Mouse (Mus musculus): ENCODE data around the gene Crispld2. TPM values are rescaled to one million over a fixed set of nuclear protein-coding genes. Genes with fewer than 3 reads are reported as not detected.

Crispld2 gene
- total and polyA plus RNA-seq, 3 experiments, result 1.7 to 2.2 TPM; not detected in 1

- H3K79me2 ChIP-seq (ENCODE audit: control insufficient read depth, insufficient read depth, low read length, poor library complexity), result no peaks in the 10 kb centered on the region
- DNase-seq (ENCODE audit: low read depth, low spot score), result no peak
- H3K27me3 ChIP-seq (ENCODE audit: control insufficient read depth in 1 of 2, insufficient read depth in 2 of 2, low read length in 2 of 2), result no peaks in the 10 kb centered on the region
- H3K4me3 ChIP-seq (ENCODE audit: control insufficient read depth in 1 of 2, insufficient read depth in 1 of 2, low read depth in 2 of 2, low read length in 2 of 2), result no peak overlapping the region
- H3K9ac ChIP-seq (ENCODE audit: control insufficient read depth, low read depth, low read length, poor library complexity, severe bottlenecking), result no peak overlapping the region
- no peak for TF ChIP-seq KAT2A (conservative IDR thresholded peaks at IDR 0.05; ENCODE audit: low read depth, low read length)
- no peak for TF ChIP-seq E2F4 (IDR thresholded peaks at IDR 0.05; ENCODE audit: borderline replicate concordance, low read depth, low read length)
- no peak for TF ChIP-seq SIN3A (IDR thresholded peaks at IDR 0.05; ENCODE audit: low read length)
- H3K27ac ChIP-seq (ENCODE audit: control insufficient read depth, low read depth, low read length), result no peak overlapping the region
- peaks cover 0 to 2% of the 10 kb centered on the region in 2 experiments; a peak in 1 of 4 replicates for H3K4me1 ChIP-seq (ENCODE audit: control insufficient read depth in 1 of 2, insufficient read depth in 2 of 2, low read length in 2 of 2)
- no peaks in the 10 kb centered on the region for H3K36me3 ChIP-seq (ENCODE audit: control insufficient read depth in 1 of 2, insufficient read depth in 2 of 2, low read length in 2 of 2)
- H3K9me3 ChIP-seq (replicated peaks; ENCODE audit: insufficient read depth, low read length), result no peaks in the 10 kb centered on the region
These were observed 27.4 kb upstream of the Crispld2 start for GRCm38 (mm10) chr8:119964859-119965258.

GRCm38 (mm10) chr8:119967435-119967834, 24.8 kb upstream of the Crispld2 start:
- peak; percentile 44 for TF ChIP-seq RAD21 (IDR thresholded peaks at IDR 0.05; ENCODE audit: low read depth, low read length)
- peak; percentile 53 for TF ChIP-seq SMC3 (IDR thresholded peaks at IDR 0.05; ENCODE audit: low read depth, low read length)
- TF ChIP-seq MAX (IDR thresholded peaks at IDR 0.05; ENCODE audit: low read length), result no peak
- TF ChIP-seq CTCF (IDR thresholded peaks at IDR 0.05 in 2 of 3, conservative IDR thresholded peaks at IDR 0.05 in 1 of 3; ENCODE audit: control insufficient read depth in 1 of 3, insufficient read depth in 1 of 3, low read depth in 2 of 3, low read length in 3 of 3, poor library complexity in 1 of 3, severe bottlenecking in 1 of 3), result peak; percentile 33 to 63 (median 57)
- no peak for TF ChIP-seq TBP (IDR thresholded peaks at IDR 0.05; ENCODE audit: low read depth, low read length)
- Histone ChIP-seq H3K9ac (ENCODE audit: control insufficient read depth, low read depth, low read length, poor library complexity, severe bottlenecking) (no peak overlapping the region), H3K9me3 (replicated peaks; ENCODE audit: insufficient read depth, low read length) (no peaks in the 10 kb centered on the region), H3K36me3 (ENCODE audit: control insufficient read depth in 1 of 2, insufficient read depth in 2 of 2, low read length in 2 of 2) (no peaks in the 10 kb centered on the region), H3K4me1 (ENCODE audit: control insufficient read depth in 1 of 2, insufficient read depth in 2 of 2, low read length in 2 of 2) (peaks cover 2 to 4% of the 10 kb centered on the region in 2 experiments; a peak in 2 of 4 replicates), H3K27me3 (ENCODE audit: control insufficient read depth in 1 of 2, insufficient read depth in 2 of 2, low read length in 2 of 2) (no peaks in the 10 kb centered on the region), H3K4me3 (ENCODE audit: control insufficient read depth in 1 of 2, insufficient read depth in 1 of 2, low read depth in 2 of 2, low read length in 2 of 2) (no peak overlapping the region), H3K79me2 (ENCODE audit: control insufficient read depth, insufficient read depth, low read length, poor library complexity) (no peaks in the 10 kb centered on the region), H3K27ac (ENCODE audit: control insufficient read depth, low read depth, low read length) (no peak overlapping the region)
- DNase-seq (ENCODE audit: low read depth, low spot score), result peak; percentile 34

- no peak overlapping the region for H3K4me3 ChIP-seq (ENCODE audit: control insufficient read depth in 1 of 2, insufficient read depth in 1 of 2, low read depth in 2 of 2, low read length in 2 of 2)
- no peak for TF ChIP-seq MYC (IDR thresholded peaks at IDR 0.05; ENCODE audit: low read depth, low read length)
- no peak for TF ChIP-seq RCOR1 (IDR thresholded peaks at IDR 0.05; ENCODE audit: low read depth, low read length)
- TF ChIP-seq JUND (IDR thresholded peaks at IDR 0.05; ENCODE audit: low read depth, low read length), result no peak
- TF ChIP-seq MAFK (IDR thresholded peaks at IDR 0.05; ENCODE audit: borderline replicate concordance, low read depth, low read length), result no peak
- TF ChIP-seq POLR2A (IDR thresholded peaks at IDR 0.05; ENCODE audit: control insufficient read depth in 1 of 2, insufficient read depth in 1 of 2, low read depth in 1 of 2, low read length in 2 of 2, poor library complexity in 1 of 2), result no peak
- no peak for TF ChIP-seq MAX (IDR thresholded peaks at IDR 0.05; ENCODE audit: low read length)
- no peak for TF ChIP-seq ZKSCAN1 (IDR thresholded peaks at IDR 0.05; ENCODE audit: low read depth, low read length)
- TF ChIP-seq ZNF384 (IDR thresholded peaks at IDR 0.05; ENCODE audit: low read depth, low read length), result no peak
- TF ChIP-seq E2F4 (IDR thresholded peaks at IDR 0.05; ENCODE audit: borderline replicate concordance, low read depth, low read length), result no peak
- TF ChIP-seq SMC3 (IDR thresholded peaks at IDR 0.05; ENCODE audit: low read depth, low read length), result no peak
- no peak for TF ChIP-seq MAZ (IDR thresholded peaks at IDR 0.05; ENCODE audit: low read depth, low read length)
- no peak for TF ChIP-seq ZMIZ1 (IDR thresholded peaks at IDR 0.05; ENCODE audit: low read depth, low read length)
- peaks cover 0 to 3% of the 10 kb centered on the region in 2 experiments; a peak in 2 of 4 replicates for H3K36me3 ChIP-seq (ENCODE audit: control insufficient read depth in 1 of 2, insufficient read depth in 2 of 2, low read length in 2 of 2)
- no peak for DNase-seq (ENCODE audit: low read depth, low spot score)
- no peaks in the 10 kb centered on the region for H3K79me2 ChIP-seq (ENCODE audit: control insufficient read depth, insufficient read depth, low read length, poor library complexity)
- H3K9me3 ChIP-seq (replicated peaks; ENCODE audit: insufficient read depth, low read length), result no peaks in the 10 kb centered on the region
- H3K27me3 ChIP-seq (ENCODE audit: control insufficient read depth in 1 of 2, insufficient read depth in 2 of 2, low read length in 2 of 2), result no peaks in the 10 kb centered on the region
- H3K4me1 ChIP-seq (ENCODE audit: control insufficient read depth in 1 of 2, insufficient read depth in 2 of 2, low read length in 2 of 2), result peaks cover 2 to 9% of the 10 kb centered on the region in 2 experiments; a peak in 3 of 4 replicates
- H3K9ac ChIP-seq (ENCODE audit: control insufficient read depth, low read depth, low read length, poor library complexity, severe bottlenecking), result no peak overlapping the region
- no peak overlapping the region for H3K27ac ChIP-seq (ENCODE audit: control insufficient read depth, low read depth, low read length)
These were observed 22.1 kb upstream of the Crispld2 start for GRCm38 (mm10) chr8:119970169-119970568.

Data from MEL (cell line).